Mouse (Mus musculus) ES-E14 (cell line): ENCODE data around the gene Otop2.

Experiments used
- CHD2 ChIP-seq: IDR thresholded peaks from 2 replicates; pipeline ENCODE4 v1.6.1; 2014; ENCODE audit warnings: mild to moderate bottlenecking, low read depth, low read length, inconsistent platforms
- MAFK ChIP-seq: IDR thresholded peaks from 2 replicates; pipeline ENCODE4 v1.6.1; 2014; ENCODE audit warnings: mild to moderate bottlenecking, low read depth, low read length, inconsistent platforms; ENCODE audit not compliant: insufficient read depth
- ZC3H11A ChIP-seq: IDR thresholded peaks from 2 replicates; pipeline ENCODE4 v1.6.1; 2012; ENCODE audit warnings: low read depth, mild to moderate bottlenecking, inconsistent platforms, low read length, borderline replicate concordance
- ZNF384 ChIP-seq: IDR thresholded peaks from 2 replicates; pipeline ENCODE4 v1.6.1; 2012; ENCODE audit warnings: low read depth, low read length, inconsistent platforms

DNA sequence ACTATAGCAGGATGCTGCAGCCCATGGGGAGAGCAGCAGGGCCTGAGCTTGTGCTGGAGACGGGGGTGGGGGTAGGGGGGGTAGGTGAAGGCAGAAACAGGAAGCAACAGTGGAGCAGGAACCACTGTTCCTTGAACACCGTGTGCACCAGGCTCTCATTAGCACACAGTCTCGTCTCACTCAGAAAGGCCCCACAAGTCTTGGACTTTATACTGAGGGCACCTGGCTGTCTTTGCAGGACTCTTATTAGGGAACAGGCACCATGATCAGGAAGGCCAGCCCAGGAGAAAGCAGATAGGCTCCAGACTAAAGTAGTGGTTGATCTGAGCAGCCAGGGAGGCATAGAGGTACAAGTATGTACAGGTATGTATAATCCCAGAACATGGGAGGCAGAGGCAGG, 30.4 kb downstream of the Otop2 start:
- TF ChIP-seq ZC3H11A (no peak), ZNF384 (no peak), CHD2 (no peak), MAFK (no peak)
